Mouse (Mus musculus) ES-E14 (cell line): ENCODE results near the gene Mbl1. TPM values are rescaled to one million over a fixed set of nuclear protein-coding genes. Genes with fewer than 3 reads are reported as not detected.
A peak's percentile ranks its signal among the peaks of the same experiment; 100 is the strongest.

Experiments
- DNase-seq: peaks from one replicate; pipeline ENCODE4 v3.0.0-alpha.2; 2013; ENCODE audit warnings: low read depth, low spot score
- H3K27ac ChIP-seq: 2 replicates; pipeline ENCODE4 v1.5.1; 2012; ENCODE audit warnings: low read depth, mild to moderate bottlenecking, low read length, moderate library complexity, mixed read lengths; ENCODE audit not compliant: poor library complexity, insufficient read depth, severe bottlenecking
- H3K36me3 ChIP-seq: 2 replicates; pipeline ENCODE4 v1.6.1; 2012; ENCODE audit warnings: mild to moderate bottlenecking, low read length, moderate library complexity, mixed read lengths; ENCODE audit not compliant: control insufficient read depth, poor library complexity, insufficient read depth, severe bottlenecking
- H3K4me1 ChIP-seq, 2 experiments: fragments of 150-350 bp in 1 of 2; sonication (generic) in 1 of 2; 2 replicates each; pipeline ENCODE4 v1.6.1; 2012; ENCODE audit warnings: low read length in 2 of 2, mild to moderate bottlenecking in 1 of 2, mixed read lengths in 1 of 2; ENCODE audit not compliant: control insufficient read depth in 2 of 2, insufficient read depth in 2 of 2, poor library complexity in 1 of 2
- H3K4me3 ChIP-seq, 2 experiments: fragments of 150-350 bp in 1 of 2; sonication (generic) in 1 of 2; 2 replicates each; pipeline ENCODE4 v1.5.1; 2012; ENCODE audit warnings: low read length in 2 of 2, low read depth in 1 of 2, mild to moderate bottlenecking in 1 of 2, mixed read lengths in 1 of 2; ENCODE audit not compliant: insufficient read depth in 1 of 2, poor library complexity in 1 of 2, severe bottlenecking in 1 of 2
- H3K9ac ChIP-seq: 2 replicates; pipeline ENCODE4 v1.6.1; 2012; ENCODE audit warnings: low read depth, mild to moderate bottlenecking, low read length, mixed read lengths; ENCODE audit not compliant: poor library complexity, insufficient read depth, severe bottlenecking
- H3K9me3 ChIP-seq: fragments of 150-350 bp; sonication (generic); 2 replicates; pipeline ENCODE4 v1.6.1; 2012; ENCODE audit warnings: low read depth, mild to moderate bottlenecking, low read length; ENCODE audit not compliant: control insufficient read depth, insufficient read depth
- CHD2 ChIP-seq: IDR thresholded peaks from 2 replicates; pipeline ENCODE4 v1.6.1; 2014; ENCODE audit warnings: mild to moderate bottlenecking, low read depth, low read length, inconsistent platforms
- HCFC1 ChIP-seq: IDR thresholded peaks from 2 replicates; pipeline ENCODE4 v1.6.1; 2012; ENCODE audit warnings: low read length, inconsistent platforms, borderline replicate concordance; ENCODE audit not compliant: insufficient read depth
- MAFK ChIP-seq: IDR thresholded peaks from 2 replicates; pipeline ENCODE4 v1.6.1; 2014; ENCODE audit warnings: mild to moderate bottlenecking, low read depth, low read length, inconsistent platforms; ENCODE audit not compliant: insufficient read depth
- ZC3H11A ChIP-seq: IDR thresholded peaks from 2 replicates; pipeline ENCODE4 v1.6.1; 2012; ENCODE audit warnings: low read depth, mild to moderate bottlenecking, inconsistent platforms, low read length, borderline replicate concordance
- ZNF384 ChIP-seq: IDR thresholded peaks from 2 replicates; pipeline ENCODE4 v1.6.1; 2012; ENCODE audit warnings: low read depth, low read length, inconsistent platforms
- in situ Hi-C, 2 experiments: fragments of 600-800 bp; cut with MboI; formaldehyde crosslinking; loops; one replicate each; pipeline ENCODE4 v1.15.1; 2025; ENCODE audit warnings: low sequenced_read_pairs in 2 of 2, inconsistent platforms in 1 of 2; ENCODE audit not compliant: unreplicated experiment in 2 of 2
- total RNA-seq: library from RNA; depleted of rRNA; stranded (reverse); fragments of 300-350 nt; gene quantifications from 2 replicates; pipeline ENCODE4 v1.2.3, GENCODE M21; 2012

The Mbl1 gene
- total RNA-seq, 1 experiment = not detected

DNA sequence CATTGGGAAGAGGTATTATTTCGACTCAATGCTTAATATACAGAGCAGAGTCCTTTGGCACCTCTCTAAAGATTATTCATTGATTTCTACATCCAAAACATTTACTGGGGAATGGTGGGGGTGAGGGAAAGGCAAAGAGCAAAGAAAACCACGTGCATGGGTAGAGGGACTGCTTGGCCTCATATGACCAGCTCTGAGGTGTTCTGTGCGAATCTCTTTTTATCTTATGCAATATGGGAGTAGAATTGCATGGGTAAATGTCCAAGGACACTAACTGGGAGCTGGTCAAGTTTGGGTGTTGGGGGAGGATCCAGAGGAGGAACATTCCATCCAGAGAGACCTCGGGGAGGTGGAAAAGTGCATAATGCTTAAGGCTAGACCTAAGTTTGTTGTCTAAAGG, 38.3 kb upstream of the Mbl1 start:
- in situ Hi-C loops = no loop called here
- DNase-seq = no peak
- H3K9me3 ChIP-seq = no peaks in the 10 kb centered on the region
- H3K36me3 ChIP-seq = no peaks in the 10 kb centered on the region
- no peaks in the 10 kb centered on the region for H3K4me1 ChIP-seq
- no peak overlapping the region for H3K27ac ChIP-seq
- TF ChIP-seq CHD2 = no peak
- no peak for TF ChIP-seq HCFC1
- TF ChIP-seq ZC3H11A = no peak
- H3K4me3 ChIP-seq = no peak overlapping the region
- H3K9ac ChIP-seq = no peak overlapping the region

DNA sequence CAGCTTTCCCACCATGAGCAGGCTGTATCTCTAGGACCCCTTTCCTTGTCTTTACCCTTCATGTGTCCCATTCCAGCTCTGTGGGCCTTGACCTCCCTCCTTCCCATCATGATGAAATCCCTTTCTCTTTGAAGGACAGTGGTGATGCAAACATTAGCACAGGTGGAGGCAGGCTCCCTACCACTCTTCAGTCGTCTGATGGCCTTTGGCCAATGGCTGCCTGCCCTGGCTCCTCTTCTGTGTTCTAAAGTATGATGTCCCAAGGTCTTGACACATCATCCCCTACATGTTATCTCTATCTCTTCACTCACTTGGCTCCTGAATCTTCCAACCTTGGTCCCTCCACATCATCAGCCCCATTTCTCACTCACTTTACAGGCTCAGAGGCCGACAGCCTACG, 35.0 kb upstream of the Mbl1 start:
- in situ Hi-C loops = no loop called here
- H3K9me3 ChIP-seq = no peaks in the 10 kb centered on the region
- no peaks in the 10 kb centered on the region for H3K4me1 ChIP-seq
- no peaks in the 10 kb centered on the region for H3K36me3 ChIP-seq
- H3K27ac ChIP-seq = no peak overlapping the region
- no peak overlapping the region for H3K9ac ChIP-seq
- H3K4me3 ChIP-seq = no peak overlapping the region
- no peak for TF ChIP-seq MAFK
- TF ChIP-seq ZNF384 = no peak
- no peak for TF ChIP-seq CHD2
- TF ChIP-seq ZC3H11A = no peak
- TF ChIP-seq HCFC1 = no peak
- no peak for DNase-seq

DNA sequence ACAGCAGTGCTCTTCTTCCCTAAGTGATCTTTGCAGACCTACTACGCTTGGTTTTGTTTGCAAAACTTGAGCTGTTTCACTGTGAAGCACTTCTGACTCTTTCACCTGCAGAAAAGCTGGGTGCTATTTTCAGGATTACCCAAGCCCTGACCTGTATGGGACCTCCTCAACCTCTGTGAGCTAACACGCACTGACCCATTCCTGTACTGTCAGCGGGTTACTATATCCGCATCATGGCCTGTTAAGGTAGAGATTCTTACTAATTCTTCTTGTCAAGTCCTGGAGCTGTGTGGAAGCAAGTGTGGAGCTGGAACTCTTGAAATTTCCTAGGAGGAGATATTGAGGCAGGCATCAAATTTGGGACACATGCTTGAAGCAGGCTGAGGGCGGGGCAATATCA, 26.6 kb upstream of the Mbl1 start:
- H3K9me3 ChIP-seq = no peaks in the 10 kb centered on the region
- H3K27ac ChIP-seq = no peak overlapping the region
- no peak for DNase-seq
- H3K36me3 ChIP-seq = no peaks in the 10 kb centered on the region
- no peak for TF ChIP-seq MAFK
- TF ChIP-seq ZNF384 = no peak
- no peak for TF ChIP-seq HCFC1
- TF ChIP-seq ZC3H11A = no peak
- TF ChIP-seq CHD2 = no peak
- H3K4me3 ChIP-seq = no peak overlapping the region
- H3K4me1 ChIP-seq = no peaks in the 10 kb centered on the region
- no peak overlapping the region for H3K9ac ChIP-seq
- in situ Hi-C loops = no loop called here

DNA sequence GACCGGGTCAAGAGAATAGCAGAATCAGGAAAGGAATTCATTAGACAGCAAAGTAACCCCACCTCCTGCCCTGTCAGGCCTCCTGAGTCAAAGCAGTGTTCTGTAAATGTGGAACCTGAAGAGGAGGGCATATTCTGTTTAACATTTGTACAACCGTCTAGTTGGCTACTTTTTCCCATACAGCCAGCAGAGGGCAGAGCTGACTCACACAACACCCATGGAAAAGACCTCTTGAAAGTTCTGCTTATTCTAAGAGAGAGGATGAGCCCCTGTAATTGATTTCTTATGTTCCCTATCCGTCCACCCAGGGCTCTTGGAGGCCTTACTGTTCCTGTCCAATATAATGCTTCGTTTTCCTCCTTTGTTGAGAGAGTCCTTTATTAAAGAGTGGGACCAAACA, 23.3 kb upstream of the Mbl1 start:
- in situ Hi-C loops = no loop called here
- no peak overlapping the region for H3K9ac ChIP-seq
- no peaks in the 10 kb centered on the region for H3K9me3 ChIP-seq
- H3K27ac ChIP-seq = no peak overlapping the region
- TF ChIP-seq ZNF384 (no peak), ZC3H11A (peak; percentile 52; the same call in 1 of the 2 replicates), HCFC1 (no peak)
- H3K36me3 ChIP-seq = no peaks in the 10 kb centered on the region
- no peaks in the 10 kb centered on the region for H3K4me1 ChIP-seq
- no peak overlapping the region for H3K4me3 ChIP-seq
- DNase-seq = peak; percentile 40

DNA sequence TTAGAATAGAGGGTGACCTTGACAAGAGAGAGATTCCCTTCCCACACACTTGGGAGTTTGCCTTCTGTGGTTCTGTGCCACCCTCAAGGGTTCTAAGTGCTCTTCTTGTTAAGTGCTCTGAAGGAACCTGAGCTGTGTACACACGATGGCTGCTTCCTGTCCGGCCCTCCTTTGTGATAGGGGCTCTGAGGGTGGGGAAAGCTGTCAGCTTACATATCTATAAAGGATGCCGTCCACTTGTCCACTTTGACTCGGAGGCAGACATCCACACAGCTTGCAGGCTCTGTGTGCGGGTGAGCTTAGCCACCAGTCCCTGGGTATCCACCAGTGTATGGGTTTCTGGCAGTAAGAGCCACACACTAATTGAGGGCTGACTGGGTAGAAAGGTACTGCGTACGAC, 19.7 kb upstream of the Mbl1 start, which contains the start of gene Sftpa1:
Sftpa1 (plus strand) TSS at position 243 of the 400 bp plus-strand sequence.
- in situ Hi-C loops = no loop called here
- Histone ChIP-seq H3K4me1 (no peaks in the 10 kb centered on the region), H3K9me3 (no peaks in the 10 kb centered on the region), H3K4me3 (no peak within 1 kb of the TSS), H3K36me3 (no peaks in the 10 kb centered on the region), H3K9ac (no peak within 1 kb of the TSS), H3K27ac (no peak within 1 kb of the TSS)
- no peak for DNase-seq
- TF ChIP-seq HCFC1 (no peak), MAFK (no peak), ZC3H11A (no peak), CHD2 (no peak), ZNF384 (no peak)
